ENCODE assay signal across 8 mouse cellular contexts in the genomic region with DNA sequence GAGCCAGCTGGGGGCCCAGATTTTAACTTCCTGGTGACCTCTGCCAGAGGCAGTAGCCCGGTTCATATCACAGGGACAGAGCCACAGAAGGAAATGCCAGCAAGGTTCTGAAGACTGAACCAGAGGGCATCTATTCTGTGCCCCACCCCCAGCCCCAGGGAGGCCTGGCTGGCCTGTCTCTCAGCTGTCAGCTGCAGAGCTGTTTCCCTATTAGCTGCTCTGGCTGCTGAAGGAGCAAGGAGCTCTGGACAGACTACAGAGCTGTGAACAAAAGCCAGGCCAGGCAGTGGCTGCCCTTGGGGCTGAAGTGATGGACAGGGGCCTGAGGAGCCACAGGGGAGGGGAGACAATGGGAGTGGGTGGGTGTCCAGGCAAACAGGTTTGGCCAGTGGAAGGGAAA. TPM values are rescaled to one million over a fixed set of nuclear protein-coding genes. Genes with fewer than 3 reads are reported as not detected.
A peak's percentile ranks its signal among the peaks of the same experiment; 100 is the strongest.
DNase-seq lines count a peak whose midpoint lies in the region; ATAC-seq lines count a peak whose summit lies in the region.

No protein-coding gene starts in this region.

- no peak for ATAC-seq in kidney, embryonic 16.5 days (ENCODE audit: low FRiP score, low TSS enrichment)
- no peak for ATAC-seq in embryonic facial prominence, embryonic 12.5 days (ENCODE audit: insufficient number of reproducible peaks, insufficient read depth, low FRiP score, low TSS enrichment)
- no peak for ATAC-seq in liver, embryonic 13.5 days (ENCODE audit: low read depth)

- no peak overlapping the region for H3K4me3 ChIP-seq in kidney, embryonic 16.5 days (ENCODE audit: low read length)
- H3K4me3 ChIP-seq in embryonic facial prominence, embryonic 12.5 days, result no peak overlapping the region
- H3K4me3 ChIP-seq in liver, embryonic 13.5 days (replicated peaks), result no peak overlapping the region

- no peaks in the 10 kb centered on the region for H3K36me3 ChIP-seq in kidney, embryonic 16.5 days (ENCODE audit: insufficient read depth, low read length)
- no peaks in the 10 kb centered on the region for H3K36me3 ChIP-seq in embryonic facial prominence, embryonic 12.5 days
- H3K36me3 ChIP-seq in liver, embryonic 13.5 days, result no peaks in the 10 kb centered on the region

- no peak for DNase-seq in kidney, postnatal 4 days
- peak; percentile 50 for DNase-seq in adipocyte (ENCODE audit: low spot score)
- DNase-seq in liver, embryonic 13.5 days, result no peak
- DNase-seq in urinary bladder, adult 2 months (ENCODE audit: low spot score), result no peak
- DNase-seq in urinary bladder, postnatal 36 days (ENCODE audit: low spot score in 2 of 2), result no peak
- no peak for DNase-seq in frontal cortex, postnatal 25 days (ENCODE audit: low spot score in 2 of 2)

- no peak overlapping the region for H3K4me2 ChIP-seq in kidney, embryonic 16.5 days (replicated peaks; ENCODE audit: low read depth, low read length)
- no peak overlapping the region for H3K4me2 ChIP-seq in embryonic facial prominence, embryonic 12.5 days (replicated peaks)
- no peak overlapping the region for H3K4me2 ChIP-seq in liver, embryonic 13.5 days

- no peaks in the 10 kb centered on the region for H3K27me3 ChIP-seq in kidney, embryonic 16.5 days (ENCODE audit: insufficient read depth, low read length)
- no peaks in the 10 kb centered on the region for H3K27me3 ChIP-seq in embryonic facial prominence, embryonic 12.5 days
- peaks cover 38% of the 10 kb centered on the region for H3K27me3 ChIP-seq in liver, embryonic 13.5 days

- H3K9me3 ChIP-seq in kidney, embryonic 16.5 days (ENCODE audit: low read length), result no peaks in the 10 kb centered on the region
- H3K9me3 ChIP-seq in embryonic facial prominence, embryonic 12.5 days, result no peaks in the 10 kb centered on the region
- H3K9me3 ChIP-seq in liver, embryonic 13.5 days (replicated peaks), result no peaks in the 10 kb centered on the region

- 25% methylated on average over 1 of the region's 1 CpGs for WGBS in kidney, embryonic 16.5 days
- WGBS in embryonic facial prominence, embryonic 12.5 days, result 4% methylated on average over 1 of the region's 1 CpGs
- WGBS in liver, embryonic 13.5 days (ENCODE audit: insufficient replicate concordance), result 0% methylated on average over 1 of the region's 1 CpGs

- peak overlapping the region; percentile 11; the same call in 1 of the 2 replicates for H3K9ac ChIP-seq in kidney, embryonic 16.5 days (replicated peaks; ENCODE audit: low read length)
- H3K9ac ChIP-seq in embryonic facial prominence, embryonic 12.5 days, result no peak overlapping the region
- H3K9ac ChIP-seq in liver, embryonic 13.5 days, result 0 out of 2 replicates have a peak overlapping the region, but pooled peaks have one; percentile 29

- peak overlapping the region; percentile 89 for H3K27ac ChIP-seq in kidney, embryonic 16.5 days (ENCODE audit: low read length)
- H3K27ac ChIP-seq in embryonic facial prominence, embryonic 12.5 days, result peak overlapping the region; percentile 87
- H3K27ac ChIP-seq in liver, embryonic 13.5 days, result peak overlapping the region; percentile 25; the same call in 1 of the 2 replicates

- peaks cover 98% of the 10 kb centered on the region for H3K4me1 ChIP-seq in kidney, embryonic 16.5 days (ENCODE audit: insufficient read depth, low read length)
- H3K4me1 ChIP-seq in embryonic facial prominence, embryonic 12.5 days, result peaks cover 67% of the 10 kb centered on the region
- H3K4me1 ChIP-seq in liver, embryonic 13.5 days (replicated peaks), result peaks cover 31% of the 10 kb centered on the region

RNA-seq across cellular contexts. Expression of a gene that starts 15.5 kb away (rescaled TPM):
- polyA plus RNA-seq in kidney, embryonic 16.5 days (2015; fragmentation: Nextera tagmentation; extraction: Ambion mirVana), result 10.4 and 10.5 TPM in 2 replicates
- 5.7 and 6.3 TPM in 2 replicates for polyA plus RNA-seq in embryonic facial prominence, embryonic 12.5 days (2016; fragmentation: Nextera tagmentation; extraction: Ambion mirVana)
- 0.45 and 0.52 TPM in 2 replicates for polyA plus RNA-seq in liver, embryonic 13.5 days (2015; fragmentation: Nextera tagmentation; extraction: Ambion mirVana)
- 17.5 and 28.8 TPM in 2 replicates for polyA plus RNA-seq in urinary bladder, adult 2 months (2012; rRNA removed)

Comparison
In these comparisons a context has a peak if more than half of its experiments do, and no peak if none do; other contexts are left out.
1. H3K27ac ChIP-seq: peak in every context shown above with its lines; median percentile 89 in kidney, embryonic 16.5 days; 87 in embryonic facial prominence, embryonic 12.5 days; 25 in liver, embryonic 13.5 days.